Mouse (Mus musculus) heart, embryonic 11.5 days (tissue): ENCODE data around the gene Smap1. TPM values are rescaled to one million over a fixed set of nuclear protein-coding genes. Genes with fewer than 3 reads are reported as not detected.

Experiments
- ATAC-seq: fragments of 200-750 bp; cut with Nextera tagmentation; replicated peaks from 2 replicates; pipeline ENCODE4 v1.8.0; 2017; ENCODE audit warnings: moderate library complexity; ENCODE audit not compliant: insufficient number of reproducible peaks, low FRiP score, low TSS enrichment
- H3K27ac ChIP-seq: fragments of 300-500 bp; sonication (generic); 2 replicates; pipeline ENCODE4 v1.5.1; 2014; ENCODE audit warnings: mild to moderate bottlenecking, low read depth, low read length
- H3K27me3 ChIP-seq: fragments of 300-500 bp; sonication (generic); 2 replicates; pipeline ENCODE4 v1.6.1; 2014; ENCODE audit warnings: mild to moderate bottlenecking, low read length, mixed read lengths; ENCODE audit not compliant: control insufficient read depth, insufficient read depth
- H3K36me3 ChIP-seq: fragments of 300-500 bp; sonication (generic); 2 replicates; pipeline ENCODE4 v1.6.1; 2014; ENCODE audit warnings: mild to moderate bottlenecking, low read length, moderate library complexity, mixed read lengths; ENCODE audit not compliant: control insufficient read depth, insufficient read depth
- H3K4me1 ChIP-seq: fragments of 300-500 bp; sonication (generic); 2 replicates; pipeline ENCODE4 v1.6.1; 2014; ENCODE audit warnings: low read length; ENCODE audit not compliant: control insufficient read depth, insufficient read depth
- H3K4me2 ChIP-seq: fragments of 300-500 bp; sonication (generic); 2 replicates; pipeline ENCODE4 v1.6.1; 2014; ENCODE audit warnings: mild to moderate bottlenecking, moderate library complexity
- H3K4me3 ChIP-seq: fragments of 300-500 bp; sonication (generic); 2 replicates; pipeline ENCODE4 v1.5.1; 2014; ENCODE audit warnings: low read depth, low read length
- H3K9ac ChIP-seq: fragments of 300-500 bp; sonication (generic); 2 replicates; pipeline ENCODE4 v1.6.1; 2014; ENCODE audit warnings: mild to moderate bottlenecking, low read depth, low read length, moderate library complexity
- H3K9me3 ChIP-seq: fragments of 300-500 bp; sonication (generic); replicated peaks from 2 replicates; pipeline ENCODE4 v1.6.1; 2016; ENCODE audit warnings: low read length; ENCODE audit not compliant: control insufficient read depth
- WGBS: fragments of 180-500 bp; shearing (Covaris S2); extraction: QIAGEN DNeasy Blood & Tissue Kit; methylation state at CpG from one replicate; pipeline ENCODE4 v1.1.7; 2014; ENCODE audit not compliant: insufficient replicate concordance; 5-methylcytosine and 5-hydroxymethylcytosine counted together
- polyA plus RNA-seq: library from polyadenylated mRNA; unstranded; fragments of >200 nt; fragmentation: Nextera tagmentation; extraction: Ambion mirVana; gene quantifications from 2 replicates; pipeline ENCODE4 v1.2.1, GENCODE M21; 2014

Gene Smap1
- polyA plus RNA-seq, 1 experiment from 2014 or later = 47.0 TPM

- WGBS = 88% methylated on average over 7 of the region's 7 CpGs
- no peak overlapping the region for H3K4me3 ChIP-seq
- H3K36me3 ChIP-seq = no peaks in the 10 kb centered on the region
- H3K9ac ChIP-seq = no peak overlapping the region
- no peak for ATAC-seq
- H3K27me3 ChIP-seq = no peaks in the 10 kb centered on the region
- H3K4me2 ChIP-seq = no peak overlapping the region
- H3K9me3 ChIP-seq = no peaks in the 10 kb centered on the region
- no peak overlapping the region for H3K27ac ChIP-seq
- H3K4me1 ChIP-seq = no peaks in the 10 kb centered on the region
These were observed 56.6 kb downstream of the Smap1 start for GRCm38 (mm10) chr1:23865566-23865965.

DNA sequence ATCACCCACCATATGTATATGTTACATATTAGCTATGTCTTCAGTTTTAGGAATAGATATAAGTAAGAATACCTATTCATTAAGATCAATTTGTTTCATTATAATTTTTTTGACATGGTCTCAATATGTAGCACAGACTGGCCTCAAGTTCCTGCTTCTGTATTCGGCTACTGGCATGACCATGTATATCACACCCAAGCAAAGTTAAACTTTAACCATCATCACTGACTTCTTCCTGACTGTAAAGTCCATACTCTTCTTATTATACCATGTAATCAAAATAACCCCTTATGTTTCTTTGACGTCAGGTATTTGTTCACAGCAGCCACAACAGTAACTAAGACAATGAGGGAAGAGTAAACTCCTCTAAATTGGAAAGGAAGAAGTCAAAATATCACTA, 61.2 kb downstream of the Smap1 start:
- H3K9ac ChIP-seq = no peak overlapping the region
- no peak overlapping the region for H3K4me3 ChIP-seq
- 92% methylated on average over 2 of the region's 2 CpGs for WGBS
- peaks cover 5% of the 10 kb centered on the region; the same call in 1 of the 2 replicates for H3K36me3 ChIP-seq
- H3K9me3 ChIP-seq = no peaks in the 10 kb centered on the region
- no peaks in the 10 kb centered on the region for H3K4me1 ChIP-seq
- ATAC-seq = no peak
- H3K27ac ChIP-seq = no peak overlapping the region
- H3K4me2 ChIP-seq = no peak overlapping the region
- no peaks in the 10 kb centered on the region for H3K27me3 ChIP-seq

DNA sequence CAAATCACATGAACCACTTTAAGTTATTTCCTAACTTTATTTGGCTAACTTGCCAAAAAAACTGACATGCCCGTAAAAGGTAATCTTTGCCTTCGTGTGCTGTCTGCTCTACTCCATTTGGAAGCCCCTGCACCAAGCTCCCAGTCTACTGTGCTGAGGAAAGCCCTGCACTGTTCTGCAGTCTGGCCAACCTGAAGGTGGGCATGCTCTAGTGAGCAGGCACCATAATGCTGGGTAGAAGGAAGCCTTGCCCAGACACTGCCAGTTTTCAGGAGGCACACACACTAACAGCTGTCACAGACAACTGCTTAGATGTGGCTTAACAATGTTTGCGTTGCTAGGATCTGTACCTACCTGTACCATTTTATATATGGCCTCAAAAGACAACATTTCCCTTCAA, 66.5 kb downstream of the Smap1 start:
- Histone ChIP-seq H3K36me3 (peaks cover 7% of the 10 kb centered on the region; the same call in 1 of the 2 replicates), H3K4me2 (no peak overlapping the region), H3K9ac (no peak overlapping the region), H3K4me3 (no peak overlapping the region), H3K9me3 (no peaks in the 10 kb centered on the region), H3K27me3 (no peaks in the 10 kb centered on the region), H3K4me1 (no peaks in the 10 kb centered on the region), H3K27ac (no peak overlapping the region)
- 81% methylated on average over 3 of the region's 3 CpGs for WGBS
- ATAC-seq = no peak

DNA sequence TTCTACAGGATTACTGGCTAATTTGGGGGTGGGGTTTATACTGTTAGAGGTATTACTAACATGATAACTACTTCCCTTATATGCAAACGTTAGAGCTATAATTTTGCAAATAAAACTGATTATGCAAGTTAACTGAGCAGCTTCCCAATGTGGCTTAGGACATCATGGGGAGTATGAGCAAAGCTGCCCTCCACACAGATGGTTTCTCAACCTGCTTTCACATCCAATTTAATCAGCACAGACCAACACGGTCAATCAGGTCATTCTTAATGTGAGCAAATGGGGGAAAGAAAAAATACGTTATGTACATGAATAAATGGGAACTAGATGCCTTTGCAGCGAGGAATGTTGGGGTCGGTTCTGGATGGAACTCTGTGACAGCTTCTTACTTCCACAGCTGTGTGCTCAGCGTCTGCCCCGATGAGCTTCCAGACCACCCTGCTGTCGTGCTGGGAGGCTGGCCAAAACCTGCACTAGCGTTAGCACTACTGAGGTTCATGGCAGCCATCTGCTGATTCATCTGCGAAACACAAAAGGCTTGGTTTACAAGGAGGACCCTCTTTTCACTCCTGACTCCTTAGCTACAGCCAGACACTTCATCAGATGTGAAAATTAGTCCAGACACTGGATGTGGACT, 76.0 kb downstream of the Smap1 start:
- H3K9me3 ChIP-seq = no peaks in the 10 kb centered on the region
- no peaks in the 10 kb centered on the region for H3K27me3 ChIP-seq
- H3K36me3 ChIP-seq = peaks cover 14% of the 10 kb centered on the region; the same call in 1 of the 2 replicates
- whole genome bisulfite sequencing = 86% methylated on average over 10 of the region's 10 CpGs
- H3K4me3 ChIP-seq = no peak overlapping the region
- H3K27ac ChIP-seq = no peak overlapping the region
- no peaks in the 10 kb centered on the region for H3K4me1 ChIP-seq
- ATAC-seq = no peak
- no peak overlapping the region for H3K4me2 ChIP-seq
- H3K9ac ChIP-seq = no peak overlapping the region

DNA sequence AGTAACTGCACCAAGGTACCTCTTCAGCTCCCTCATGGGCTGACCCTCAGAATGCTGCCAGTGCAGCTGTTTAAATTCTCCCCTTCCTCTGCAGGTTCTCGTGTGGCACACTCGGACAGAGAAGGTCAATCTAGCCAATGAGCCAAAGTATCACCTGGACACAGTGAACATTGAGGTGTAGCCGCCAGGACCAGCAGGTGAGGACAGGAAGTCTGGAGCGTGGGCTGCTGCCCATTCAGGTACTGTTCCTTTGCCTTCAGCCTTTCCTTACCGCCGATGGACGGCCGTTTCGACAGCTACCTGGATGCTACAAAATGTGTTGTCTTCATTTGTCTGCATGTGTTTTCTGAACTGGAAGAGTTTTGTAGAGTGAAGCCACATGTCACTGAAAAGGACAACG, 77.1 kb downstream of the Smap1 start:
- ATAC-seq = no peak
- WGBS = 93% methylated on average over 10 of the region's 10 CpGs
- Histone ChIP-seq H3K36me3 (peaks cover 14% of the 10 kb centered on the region; the same call in 1 of the 2 replicates), H3K9me3 (no peaks in the 10 kb centered on the region), H3K9ac (no peak overlapping the region), H3K4me3 (no peak overlapping the region), H3K4me2 (no peak overlapping the region), H3K27ac (no peak overlapping the region), H3K4me1 (no peaks in the 10 kb centered on the region), H3K27me3 (no peaks in the 10 kb centered on the region)

DNA sequence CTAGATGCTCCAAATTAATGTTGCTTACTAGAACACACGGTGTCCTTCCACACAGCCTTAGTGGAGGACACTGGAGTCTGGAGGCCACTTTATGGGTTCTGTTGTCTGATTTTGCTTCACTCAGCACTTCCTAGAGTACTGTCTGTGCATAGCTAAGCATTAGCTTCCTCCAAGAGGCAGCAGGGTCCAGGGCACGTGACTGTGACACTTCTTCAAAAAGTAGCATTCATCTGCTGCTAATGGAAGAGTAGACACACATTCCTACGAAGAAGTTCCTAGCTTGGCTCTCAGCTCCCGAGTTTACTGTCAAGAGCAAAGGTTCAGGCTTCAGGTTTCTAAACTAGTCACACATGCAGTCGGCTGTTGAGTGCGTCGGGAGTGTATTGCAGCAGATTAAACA, 78.3 kb downstream of the Smap1 start:
- no peaks in the 10 kb centered on the region for H3K4me1 ChIP-seq
- no peak overlapping the region for H3K9ac ChIP-seq
- no peak overlapping the region for H3K4me3 ChIP-seq
- H3K9me3 ChIP-seq = no peaks in the 10 kb centered on the region
- no peak for ATAC-seq
- H3K27me3 ChIP-seq = no peaks in the 10 kb centered on the region
- no peak overlapping the region for H3K27ac ChIP-seq
- no peak overlapping the region for H3K4me2 ChIP-seq
- WGBS = 88% methylated on average over 7 of the region's 7 CpGs
- peaks cover 14% of the 10 kb centered on the region; the same call in 1 of the 2 replicates for H3K36me3 ChIP-seq

DNA sequence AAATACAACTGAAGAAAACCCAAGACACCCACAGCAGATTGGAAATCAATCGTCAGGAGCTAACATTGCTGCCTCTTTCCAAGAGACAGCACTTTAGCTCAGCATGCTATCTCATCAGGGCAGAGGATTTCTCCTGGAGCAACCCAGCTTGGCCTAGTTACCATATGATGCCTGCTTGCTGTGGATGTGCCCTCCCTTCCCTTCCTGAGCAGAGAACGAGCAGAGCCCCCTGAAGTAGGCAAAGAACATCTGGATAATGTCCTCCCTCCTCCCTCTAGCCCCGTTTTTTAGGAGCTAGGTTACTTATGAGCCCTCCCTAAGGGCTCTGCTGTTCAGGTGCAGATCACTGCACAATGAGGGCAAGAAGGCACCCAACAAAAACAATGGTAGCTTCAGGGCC, 79.5 kb downstream of the Smap1 start:
- no peaks in the 10 kb centered on the region for H3K4me1 ChIP-seq
- H3K4me3 ChIP-seq = no peak overlapping the region
- 0 out of 2 replicates have a peak, but pooled peaks cover 8% of the 10 kb centered on the region for H3K36me3 ChIP-seq
- no peak overlapping the region for H3K27ac ChIP-seq
- no peak for ATAC-seq
- 70% methylated on average over 3 of the region's 3 CpGs for WGBS
- no peak overlapping the region for H3K9ac ChIP-seq
- no peaks in the 10 kb centered on the region for H3K27me3 ChIP-seq
- no peaks in the 10 kb centered on the region for H3K9me3 ChIP-seq
- no peak overlapping the region for H3K4me2 ChIP-seq

DNA sequence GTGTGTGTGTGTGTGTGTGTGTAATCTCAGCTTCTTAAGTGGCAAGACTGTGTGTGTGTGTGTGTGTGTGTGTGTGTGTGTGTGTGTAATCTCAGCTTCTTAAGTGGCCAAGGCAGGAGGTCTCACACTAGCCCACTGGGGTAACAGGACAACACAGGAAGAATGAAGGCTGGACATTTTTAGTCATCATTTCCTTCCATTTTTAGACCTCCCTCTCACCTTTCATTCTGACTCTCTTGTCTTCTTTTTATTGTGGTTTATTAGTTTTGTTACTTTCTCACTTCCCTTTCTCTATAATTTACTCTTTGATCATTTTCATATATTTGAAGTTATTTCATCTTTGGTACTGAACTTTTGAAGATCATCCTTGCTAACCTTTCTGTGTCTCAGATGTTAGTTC, 81.2 kb downstream of the Smap1 start:
- Histone ChIP-seq H3K4me1 (no peaks in the 10 kb centered on the region), H3K4me3 (no peak overlapping the region), H3K27ac (no peak overlapping the region), H3K9me3 (no peaks in the 10 kb centered on the region), H3K36me3 (0 out of 2 replicates have a peak, but pooled peaks cover 6% of the 10 kb centered on the region), H3K27me3 (no peaks in the 10 kb centered on the region), H3K9ac (no peak overlapping the region), H3K4me2 (no peak overlapping the region)
- no peak for ATAC-seq

DNA sequence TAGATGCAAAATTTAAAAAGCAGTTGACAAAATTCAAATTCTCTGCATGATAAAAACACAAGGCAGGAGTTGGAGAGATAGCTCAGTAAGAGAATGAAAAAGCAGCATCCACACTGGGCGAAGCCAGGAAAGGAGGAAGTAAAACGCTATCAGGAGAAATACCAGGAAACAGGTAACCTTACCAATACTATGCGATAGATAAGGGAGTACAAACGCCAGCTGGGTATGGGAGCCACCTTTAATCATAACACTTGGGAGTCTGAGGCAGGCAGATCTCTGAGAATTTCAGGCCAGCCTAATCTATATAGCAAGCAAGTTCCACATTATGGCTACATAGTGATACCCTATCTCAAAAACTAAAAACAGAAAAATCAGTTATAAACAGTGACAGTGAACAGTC, 85.5 kb downstream of the Smap1 start:
- Histone ChIP-seq H3K27me3 (no peaks in the 10 kb centered on the region), H3K9me3 (no peaks in the 10 kb centered on the region), H3K4me1 (no peaks in the 10 kb centered on the region), H3K9ac (no peak overlapping the region), H3K4me3 (no peak overlapping the region), H3K36me3 (no peaks in the 10 kb centered on the region), H3K4me2 (no peak overlapping the region), H3K27ac (no peak overlapping the region)
- 80% methylated on average over 4 of the region's 4 CpGs for WGBS
- no peak for ATAC-seq
